Mouse (Mus musculus): ENCODE results near the gene Hlx.

Gene Hlx

DNA sequence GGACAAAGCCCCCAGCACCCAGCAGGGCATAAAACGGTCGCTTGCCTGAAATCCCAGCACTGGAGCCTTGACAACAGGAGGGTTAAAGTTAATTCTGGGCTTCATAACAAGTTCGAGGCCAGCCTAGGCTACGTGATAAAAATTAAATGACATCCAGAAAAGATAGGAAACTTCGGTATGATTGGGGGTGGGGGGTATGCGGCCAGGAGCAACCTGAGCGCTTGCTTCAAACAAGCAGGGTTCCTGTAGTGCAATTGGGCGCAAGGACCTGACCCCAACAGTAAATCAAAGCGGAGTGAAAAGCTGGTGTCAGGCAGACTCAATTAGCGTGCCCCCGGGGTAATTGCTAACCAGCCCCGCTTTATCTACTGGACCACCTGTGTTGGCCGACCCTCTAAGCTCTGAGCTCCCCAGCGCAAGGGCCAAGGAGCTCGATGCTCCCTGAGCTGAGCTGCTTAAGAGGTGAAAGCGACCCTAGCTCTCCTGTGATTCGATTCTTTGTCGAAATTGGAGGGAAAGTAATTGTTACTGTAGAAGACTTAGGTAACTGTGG, 15.3 kb downstream of the Hlx start:
- no peak for DNase-seq (ENCODE audit: extremely low read depth, low read depth, low spot score)

DNA sequence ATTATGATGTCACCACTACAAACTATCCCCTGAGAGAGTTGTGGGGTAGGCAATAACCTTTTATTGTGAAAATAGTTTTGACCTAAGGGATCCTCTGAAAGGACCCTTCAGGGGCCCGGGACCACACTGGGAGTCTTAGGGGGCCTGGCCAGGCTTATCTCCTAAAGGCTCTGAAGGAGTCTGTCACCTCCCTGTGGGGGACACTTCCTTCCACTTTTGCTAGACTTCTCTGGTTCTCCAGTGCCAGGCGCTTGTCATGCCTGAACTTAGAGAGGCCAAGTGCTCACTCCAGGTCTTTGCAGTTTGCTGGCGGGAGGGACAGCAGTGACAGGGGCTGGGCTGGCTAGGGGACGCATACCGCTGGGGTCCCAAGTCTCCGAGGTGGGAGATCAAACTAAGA, 16.3 kb downstream of the Hlx start:
- no peak for DNase-seq (ENCODE audit: extremely low read depth, low read depth, low spot score)

GRCm38 (mm10) chr1:184715693-184716092, 16.7 kb downstream of the Hlx start:
- no peak for DNase-seq (ENCODE audit: extremely low read depth, low read depth, low spot score)

- DNase-seq (ENCODE audit: extremely low read depth, low read depth, low spot score) = no peak
Observed at GRCm38 (mm10) chr1:184714515-184714914, 17.9 kb downstream of the Hlx start.

DNA sequence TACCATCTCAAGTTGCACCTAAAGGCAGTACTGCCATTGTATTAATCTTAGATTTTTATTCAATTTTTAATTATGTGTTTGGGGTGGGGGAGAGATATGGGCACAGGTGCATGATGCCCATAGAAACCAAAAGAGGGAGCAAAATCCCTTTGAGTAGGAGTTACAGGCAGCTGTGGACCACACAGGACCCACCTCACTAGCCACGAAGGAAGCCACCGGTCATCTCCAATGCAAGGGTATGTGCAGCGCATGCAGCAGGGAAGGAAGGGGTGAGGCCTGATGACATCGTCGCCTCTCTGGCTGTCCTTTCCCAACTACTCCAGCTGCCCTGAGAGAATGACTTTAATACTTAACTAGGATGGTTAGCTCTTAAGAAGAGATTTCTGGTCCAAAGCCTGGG, 18.7 kb downstream of the Hlx start:
- DNase-seq (ENCODE audit: extremely low read depth, low read depth, low spot score) = no peak

DNA sequence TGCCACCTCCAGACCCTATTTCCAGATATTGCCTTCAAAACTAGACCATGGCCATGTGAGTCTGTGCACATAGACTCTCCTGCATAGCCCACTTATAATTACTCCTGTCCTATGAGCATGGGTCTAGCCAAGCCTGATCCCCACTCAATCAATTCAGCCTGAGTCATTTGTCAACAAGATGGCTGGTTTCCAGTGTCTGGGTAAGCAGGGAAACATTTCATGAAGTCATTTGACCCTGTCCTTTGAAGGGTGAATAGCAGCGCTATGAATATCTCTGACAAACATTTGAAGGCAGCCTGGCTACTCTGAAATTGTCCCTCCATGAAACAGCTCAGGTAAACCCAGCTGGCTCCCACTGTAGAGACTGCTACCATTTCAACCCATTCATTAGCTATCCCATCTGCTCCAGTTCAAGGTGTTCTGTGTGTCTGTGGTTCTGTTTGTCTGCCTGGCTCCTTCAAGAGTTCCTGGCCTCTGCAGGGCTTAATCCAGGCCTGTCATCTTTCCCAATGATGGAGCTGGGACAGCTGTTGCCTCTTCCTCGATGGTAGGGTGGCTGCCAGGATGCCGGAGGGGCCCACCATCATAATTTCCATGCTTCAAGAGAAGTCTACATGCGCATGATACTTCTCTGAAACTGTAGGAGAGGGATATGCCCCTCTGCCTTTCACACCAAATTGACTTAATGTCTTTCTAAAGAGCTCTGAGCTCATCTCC, 24.7 kb downstream of the Hlx start:
- DNase-seq (ENCODE audit: extremely low read depth, low read depth, low spot score) = no peak

GRCm38 (mm10) chr1:184704901-184705300, 27.5 kb downstream of the Hlx start:
- DNase-seq (ENCODE audit: extremely low read depth, low read depth, low spot score) = no peak

GRCm38 (mm10) chr1:184699295-184699694, 33.1 kb downstream of the Hlx start:
- DNase-seq (ENCODE audit: extremely low read depth, low read depth, low spot score) = no peak

GRCm38 (mm10) chr1:184695451-184695850, 37.0 kb downstream of the Hlx start:
- DNase-seq (ENCODE audit: extremely low read depth, low read depth, low spot score) = no peak

GRCm38 (mm10) chr1:184692204-184692904, 40.1 kb downstream of the Hlx start:
- DNase-seq (ENCODE audit: extremely low read depth, low read depth, low spot score) = no peak

GRCm38 (mm10) chr1:184691240-184691639, 41.2 kb downstream of the Hlx start:
- DNase-seq (ENCODE audit: extremely low read depth, low read depth, low spot score) = no peak

- DNase-seq (ENCODE audit: extremely low read depth, low read depth, low spot score) = no peak
Observed at GRCm38 (mm10) chr1:184688026-184688425, 44.4 kb downstream of the Hlx start.

- no peak for DNase-seq (ENCODE audit: extremely low read depth, low read depth, low spot score)
Observed at GRCm38 (mm10) chr1:184687512-184687911, 44.9 kb downstream of the Hlx start.

GRCm38 (mm10) chr1:184683541-184683940, 48.9 kb downstream of the Hlx start:
- DNase-seq (ENCODE audit: extremely low read depth, low read depth, low spot score) = no peak

GRCm38 (mm10) chr1:184679416-184679965, 52.9 kb downstream of the Hlx start:
- no peak for DNase-seq (ENCODE audit: extremely low read depth, low read depth, low spot score)

DNA sequence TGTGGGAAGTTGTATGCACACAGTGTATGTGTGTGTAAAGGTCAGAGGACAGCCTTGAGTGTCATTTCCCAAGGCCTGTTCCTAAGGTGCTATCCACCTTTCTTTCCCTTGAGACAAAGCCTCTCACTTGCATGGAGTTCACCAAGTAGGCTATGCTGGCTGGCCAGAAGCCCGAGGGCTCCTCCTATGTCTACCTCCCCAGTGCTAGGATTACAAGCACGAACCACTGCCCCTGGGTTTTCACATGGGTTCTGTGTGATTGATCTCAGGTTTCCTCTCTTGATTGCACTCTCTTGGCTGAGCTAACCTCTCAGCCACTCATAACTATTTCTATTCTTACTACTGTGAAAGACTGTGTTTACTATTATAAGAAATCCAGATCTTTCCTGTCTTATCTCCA, 54.8 kb downstream of the Hlx start:
- DNase-seq (ENCODE audit: extremely low read depth, low read depth, low spot score) = no peak

All from fat pad, adult 2 months (tissue).